Mouse (Mus musculus) thymus, adult 2 months (tissue): Measurements from ENCODE around the gene Rab6b.

Source experiments
- CTCF ChIP-seq: fragments of 200-500 bp; IDR thresholded peaks from 2 replicates; pipeline ENCODE4 v1.5.1; 2012; ENCODE audit warnings: mild to moderate bottlenecking, control low read depth, low read length, moderate library complexity, borderline replicate concordance; ENCODE audit not compliant: control insufficient read depth, poor library complexity, insufficient read depth; ENCODE audit errors: extremely low read depth
- POLR2A ChIP-seq: fragments of 200-500 bp; IDR thresholded peaks from 2 replicates; pipeline ENCODE4 v1.6.1; 2012; ENCODE audit warnings: mild to moderate bottlenecking, low read length, control low read depth, moderate library complexity; ENCODE audit not compliant: control insufficient read depth, poor library complexity, insufficient read depth; ENCODE audit errors: extremely low read depth

GRCm38 (mm10) chr9:103181886-103182285 lies 70.3 kb downstream of the Rab6b start:
- TF ChIP-seq CTCF: no peak
- TF ChIP-seq POLR2A: no peak
